Mouse (Mus musculus) small intestine, adult 2 months (tissue): Measurements from ENCODE around the gene Rimbp3.

Experiments used
- CTCF ChIP-seq: fragments of 200-500 bp; IDR thresholded peaks from 2 replicates; pipeline ENCODE4 v1.5.1; 2012; ENCODE audit warnings: low read depth, mild to moderate bottlenecking, control low read depth, inconsistent platforms, low read length, moderate library complexity, mixed read lengths; ENCODE audit not compliant: insufficient replicate concordance, insufficient read length; ENCODE audit errors: extremely low read depth
- POLR2A ChIP-seq: fragments of 200-500 bp; IDR thresholded peaks from 2 replicates; pipeline ENCODE4 v1.6.1; 2012; ENCODE audit warnings: low read depth, mild to moderate bottlenecking, control low read depth, inconsistent platforms, low read length, moderate library complexity

- TF ChIP-seq CTCF (no peak), POLR2A (no peak)
Observed at GRCm38 (mm10) chr16:17177623-17178170, 30.7 kb upstream of the Rimbp3 start.
